Mouse (Mus musculus) Patski (cell line): ENCODE measurements at regions not wholly inside any gene's neighbourhood (a gene's known extent, or its start where the extent isn't known, plus 50 kb on each side); places are given as distances from the start of the nearest gene placed in this dataset.
A peak's percentile ranks its signal among the peaks of the same experiment; 100 is the strongest.

Source experiments
- ATAC-seq: fragments of 100-300 bp; one replicate; pipeline ENCODE4 v1.8.0; 2021
- CTCF ChIA-PET: fragments of 350-600 bp; sonication (Branson Sonifier 250); formaldehyde crosslinking; loops from one replicate; lab custom pipeline; 2022; ENCODE audit warnings: inconsistent platforms; lab: Charles Lee
- POLR2A ChIA-PET: fragments of 350-600 bp; sonication (Branson Sonifier 250); formaldehyde crosslinking; loops from one replicate; lab custom pipeline; 2022; ENCODE audit warnings: antibody characterized with exemption, inconsistent platforms; lab: Charles Lee
- DNase-seq: peaks from one replicate; pipeline ENCODE4 v3.0.0-alpha.2; 2011; ENCODE audit warnings: low read depth, low spot score
- H3K27me3 ChIP-seq: fragments of 371-371 bp; one replicate; pipeline ENCODE4 v1.5.1; 2021
- CTCF ChIP-seq: fragments of 100-300 bp; IDR thresholded peaks from one replicate; pipeline ENCODE4 v1.5.1; 2021
- in situ Hi-C: fragments of 300-500 bp; cut with MboI; formaldehyde crosslinking; loops from 3 replicates; pipeline ENCODE4 v1.11.1; 2018; ENCODE audit warnings: low pct_unique_long_range_greater_than_20kb, mixed read lengths

DNA sequence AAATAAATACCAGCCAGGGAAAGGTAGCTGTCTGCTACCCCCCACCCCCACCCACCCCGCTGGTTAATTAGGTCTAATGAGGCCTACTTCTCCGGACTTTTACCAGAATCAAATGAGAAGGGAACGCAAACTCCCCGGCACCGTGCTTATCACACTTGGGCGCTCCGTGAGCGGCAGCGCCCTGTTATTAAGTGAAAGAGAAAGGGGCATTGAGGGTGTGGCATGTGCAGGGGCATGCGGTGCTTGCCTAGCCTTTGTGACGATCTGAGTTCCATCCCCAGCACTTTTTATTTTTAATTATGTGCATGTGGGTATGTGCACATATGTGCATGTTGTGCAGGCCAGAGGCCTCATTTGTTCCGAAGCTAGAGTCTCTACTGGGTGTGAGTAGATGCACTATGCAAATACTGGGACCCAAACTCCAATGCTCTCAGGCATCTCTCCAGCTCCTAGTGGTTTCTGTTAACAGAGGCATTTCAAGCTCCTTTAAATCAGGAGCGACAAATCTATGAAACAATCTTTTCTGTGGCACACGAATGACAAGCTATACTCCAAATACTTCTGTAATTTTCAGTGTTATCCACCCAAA lies 57.8 kb upstream of the Peli1 start:
- ATAC-seq (no peak), DNase-seq (no peak)
- POLR2A ChIA-PET = interaction anchor here (0.6 kb wide), 1 partner anchor 862 kb away, joined by 3 read pairs; no protein-coding TSS in a partner anchor
- TF ChIP-seq CTCF = no peak
- in situ Hi-C loops = no loop called here
- no peaks in the 10 kb centered on the region for H3K27me3 ChIP-seq
- CTCF ChIA-PET = no interaction called here

DNA sequence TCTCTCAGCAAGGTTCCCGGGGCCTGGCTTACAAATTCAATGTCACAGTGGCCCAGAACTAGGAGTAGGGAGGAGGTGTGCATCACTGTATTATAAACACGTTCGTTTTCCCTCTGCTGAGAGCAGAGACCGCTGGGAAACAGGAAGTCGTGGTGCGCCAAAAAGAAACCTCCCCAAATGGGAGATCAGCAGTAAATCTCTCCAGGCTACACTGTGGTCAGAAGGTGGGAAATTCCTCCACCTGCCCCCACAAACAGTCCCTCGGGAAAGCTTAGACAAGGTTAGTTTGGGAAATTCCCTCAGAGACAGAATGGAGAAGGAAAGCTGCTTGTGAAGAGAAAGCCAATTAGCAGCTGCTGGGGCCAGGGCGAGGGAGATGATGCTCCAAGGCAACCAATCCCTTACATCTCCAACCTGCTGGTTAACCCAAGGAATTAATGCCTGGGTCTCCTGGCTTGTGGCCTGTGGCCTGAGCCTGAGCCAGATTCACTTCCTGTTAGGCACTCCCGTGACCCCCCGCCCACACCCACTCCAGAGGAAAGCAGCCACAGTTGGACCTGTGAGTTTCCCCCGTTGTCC lies 57.2 kb upstream of the Peli1 start:
- no peaks in the 10 kb centered on the region for H3K27me3 ChIP-seq
- POLR2A ChIA-PET = interaction anchor here (0.6 kb wide), 1 partner anchor 862 kb away, joined by 3 read pairs; no protein-coding TSS in a partner anchor
- no peak for TF ChIP-seq CTCF
- in situ Hi-C loops = no loop called here
- ATAC-seq (no peak), DNase-seq (peak; percentile 2)
- CTCF ChIA-PET = no interaction called here

DNA sequence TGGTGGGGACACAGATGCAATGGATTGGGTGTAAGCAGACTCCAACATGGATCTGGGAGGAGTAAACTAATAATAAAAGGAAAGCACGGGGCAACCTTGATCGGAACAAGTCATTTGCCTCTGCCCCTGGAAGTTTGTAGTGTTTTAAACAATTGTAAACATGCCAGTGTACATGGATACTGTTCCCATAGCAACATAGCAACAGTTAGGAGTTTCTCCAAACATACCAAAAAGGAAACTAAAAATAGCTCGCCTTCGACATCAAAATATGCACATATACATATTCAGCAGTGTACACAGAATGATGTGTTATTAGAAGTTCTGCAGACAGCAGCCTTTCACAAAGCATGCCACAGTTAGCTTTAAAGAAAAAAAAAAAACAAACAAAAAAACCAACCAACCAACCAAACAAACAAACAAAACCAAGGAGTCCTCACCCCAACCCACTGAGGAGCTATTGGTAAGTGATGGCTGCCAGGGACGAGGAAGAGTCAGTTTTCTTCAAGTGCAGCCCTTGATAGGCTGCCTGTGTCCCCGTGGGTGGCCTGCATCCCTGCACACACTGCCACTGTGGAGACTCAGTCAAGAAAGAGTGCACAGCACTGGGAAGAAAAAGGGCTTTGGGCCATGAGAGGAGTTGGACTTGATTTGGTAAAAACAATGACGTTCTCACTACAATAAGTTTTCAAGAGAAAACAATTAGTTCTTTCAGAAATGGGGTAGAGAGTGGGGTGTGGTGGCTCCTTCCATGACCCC lies 54.8 kb upstream of the Peli1 start:
- TF ChIP-seq CTCF = no peak
- POLR2A ChIA-PET = no interaction called here

DNA sequence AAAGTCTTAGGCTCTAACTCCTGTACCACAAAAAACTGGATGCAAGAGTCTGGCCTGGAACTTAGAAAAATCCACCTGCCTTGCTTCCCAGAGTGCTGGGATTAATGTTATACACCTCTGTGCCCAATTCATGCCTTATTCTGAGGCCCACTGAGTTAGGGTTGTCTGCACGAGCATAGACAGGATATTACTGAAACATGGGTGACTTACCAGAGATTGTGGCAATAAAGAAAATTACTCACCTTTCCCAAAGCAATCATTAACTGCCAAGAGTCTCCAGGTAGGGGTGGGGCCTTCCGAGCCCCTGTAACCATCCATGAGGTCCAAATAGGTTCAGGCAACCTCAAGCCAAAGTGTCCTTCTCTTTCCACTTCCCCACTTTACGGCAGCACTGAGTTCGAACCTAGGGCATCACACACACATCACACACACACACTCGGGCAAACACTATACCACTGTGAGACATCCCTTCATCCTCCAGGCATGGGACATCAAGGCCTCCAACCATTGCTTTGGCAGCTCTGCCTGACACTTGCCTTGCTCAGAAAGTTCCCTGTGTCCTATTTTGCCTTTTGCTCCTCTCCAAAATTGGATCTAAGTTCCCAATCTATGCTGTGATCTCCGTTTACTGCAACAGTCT lies 53.7 kb upstream of the Peli1 start:
- CTCF ChIA-PET = no interaction called here
- ATAC-seq (no peak), DNase-seq (no peak)
- POLR2A ChIA-PET = no interaction called here
- in situ Hi-C loops = no loop called here
- no peak for TF ChIP-seq CTCF
- H3K27me3 ChIP-seq = no peaks in the 10 kb centered on the region

More for the DNA sequence above, 54.8 kb upstream of the Peli1 start:
- in situ Hi-C loops = no loop called here
- H3K27me3 ChIP-seq = no peaks in the 10 kb centered on the region
- no peak for DNase-seq
- no peak for ATAC-seq
- CTCF ChIA-PET = no interaction called here

DNA sequence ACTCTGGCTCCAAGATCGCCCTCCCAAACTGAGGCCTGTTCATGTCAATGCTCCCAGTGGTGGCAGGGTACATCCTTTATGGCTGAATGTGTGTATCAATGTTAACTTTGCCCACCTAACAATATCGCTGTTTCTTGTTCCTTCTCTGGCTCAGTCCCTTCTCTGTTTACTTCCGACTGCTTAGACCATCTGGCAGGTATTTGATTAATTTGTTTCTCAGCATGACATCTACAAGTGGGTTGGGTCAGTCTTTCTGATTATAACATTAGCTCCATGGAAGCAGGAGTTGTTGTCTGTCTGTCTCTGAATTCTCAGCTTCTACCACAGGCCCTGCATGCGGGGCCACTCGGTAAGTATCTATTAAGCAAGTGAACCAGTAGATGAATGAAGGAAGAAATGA lies 49.9 kb upstream of the Peli1 start:
- in situ Hi-C loops = no loop called here

More for the DNA sequence above, 49.9 kb upstream of the Peli1 start:
- no peak for ATAC-seq
- no peak for DNase-seq
- ChIA-PET CTCF (no interaction called here), POLR2A (no interaction called here)
- no peak for TF ChIP-seq CTCF
- H3K27me3 ChIP-seq = no peaks in the 10 kb centered on the region
